ENCODE assay signal across 30 mouse cellular contexts in the genomic region with DNA sequence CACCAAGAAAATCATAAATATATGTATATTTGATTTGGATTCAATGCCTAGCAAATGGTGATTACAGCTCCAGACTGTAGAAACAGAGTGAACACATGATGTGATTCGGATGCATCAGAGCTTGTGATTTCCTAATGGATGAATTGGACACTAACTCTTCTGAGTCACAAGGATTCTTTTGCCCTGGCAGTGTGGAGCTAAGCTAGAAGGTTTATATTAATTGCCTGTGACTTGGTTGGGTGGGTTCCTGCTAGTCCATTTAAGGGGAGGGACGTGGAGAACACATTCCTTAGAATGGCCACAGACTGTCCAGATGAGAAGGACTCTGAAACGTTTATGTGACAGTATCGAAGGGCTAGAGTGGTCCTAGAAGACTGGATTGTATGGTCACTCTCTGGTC.
A peak's percentile ranks its signal among the peaks of the same experiment; 100 is the strongest.
DNase-seq lines count a peak whose midpoint lies in the region; ATAC-seq and TF ChIP-seq lines count a peak whose summit lies in the region.
"Had no signal": no experiment of that assay in that cellular context is flagged by ENCODE, and none has a peak within 500 bp of the region (broad histone marks: within the 10 kb centered on the region; RNA-seq: fewer than 3 reads in every experiment).

No protein-coding gene starts in this region.

- no peak overlapping the region for H3K4me2 ChIP-seq in lung, postnatal 0 days (replicated peaks; ENCODE audit: low read depth, low read length)
- H3K4me2 ChIP-seq in intestine, embryonic 16.5 days (ENCODE audit: low read depth, low read length), result no peak overlapping the region
- H3K4me2 ChIP-seq: embryonic facial prominence, embryonic 13.5 days; heart, embryonic 13.5 days; hindbrain, embryonic 14.5 days had no signal

- no peaks in the 10 kb centered on the region for H3K9me3 ChIP-seq in lung, postnatal 0 days (ENCODE audit: low read length)
- no peaks in the 10 kb centered on the region for H3K9me3 ChIP-seq in intestine, embryonic 16.5 days (ENCODE audit: control insufficient read depth, low read length)
- H3K9me3 ChIP-seq: embryonic facial prominence, embryonic 10.5 days; embryonic facial prominence, embryonic 13.5 days; heart, embryonic 10.5 days; heart, embryonic 13.5 days had no signal

- WGBS in lung, postnatal 0 days, result 36% methylated on average over 4 of the region's 4 CpGs
- WGBS in intestine, embryonic 16.5 days, result 69% methylated on average over 4 of the region's 4 CpGs

- no peak for TF ChIP-seq EP300 in lung, postnatal 0 days (IDR thresholded peaks at IDR 0.05)

- H3K36me3 ChIP-seq in lung, postnatal 0 days (ENCODE audit: insufficient read depth, low read length), result no peaks in the 10 kb centered on the region
- H3K36me3 ChIP-seq in intestine, embryonic 16.5 days (ENCODE audit: control insufficient read depth, insufficient read depth, low read length), result no peaks in the 10 kb centered on the region
- H3K36me3 ChIP-seq: embryonic facial prominence, embryonic 10.5 days; embryonic facial prominence, embryonic 13.5 days; heart, embryonic 10.5 days; heart, embryonic 13.5 days had no signal

- peak overlapping the region; percentile 22 for H3K27ac ChIP-seq in lung, postnatal 0 days (ENCODE audit: low read length)
- H3K27ac ChIP-seq in intestine, embryonic 16.5 days (ENCODE audit: low read length), result no peak overlapping the region
- H3K27ac ChIP-seq: embryonic facial prominence, embryonic 10.5 days; embryonic facial prominence, embryonic 13.5 days; gastrocnemius, adult 2 months; heart, embryonic 10.5 days; heart, embryonic 13.5 days; hindbrain, embryonic 14.5 days; hindbrain, postnatal 0 days had no signal

- TF ChIP-seq CTCF in lung, postnatal 0 days (IDR thresholded peaks at IDR 0.05), result no peak

- H3K4me3 ChIP-seq in lung, postnatal 0 days (ENCODE audit: low read depth, low read length), result no peak overlapping the region
- no peak overlapping the region for H3K4me3 ChIP-seq in intestine, embryonic 16.5 days (ENCODE audit: low read length)
- H3K4me3 ChIP-seq: embryonic facial prominence, embryonic 10.5 days; embryonic facial prominence, embryonic 13.5 days; gastrocnemius, adult 2 months; heart, embryonic 10.5 days; heart, embryonic 13.5 days had no signal

- DNase-seq in adrenal gland, adult 2 months, result peak; percentile 19
- no peak for DNase-seq in adrenal gland, postnatal 10 days
- DNase-seq in lung, postnatal 0 days (ENCODE audit: low spot score), result no peak
- DNase-seq in lung, postnatal 14 days, result no peak
- DNase-seq in Muller cell, postnatal 12 days (ENCODE audit: inconsistent ontology term), result peak; percentile 81
- peak; percentile 37 for DNase-seq in adipocyte (ENCODE audit: low spot score)
- DNase-seq in kidney, postnatal 25 days, result no peak
- DNase-seq: adrenal gland, postnatal 14 days; cerebellum, adult 11 months; cerebellum, adult 2 months; cerebellum, adult 9-11 months; cerebellum, postnatal 25 days; embryo, embryonic 11 days; forebrain, postnatal 0 days; gastrocnemius, adult 2 months; gastrocnemius, postnatal 14 days; heart, adult 18-20 months; heart, postnatal 14 days; heart, postnatal 4 days had no signal

- H3K27me3 ChIP-seq in lung, postnatal 0 days (replicated peaks; ENCODE audit: insufficient read depth, low read length), result no peaks in the 10 kb centered on the region
- no peaks in the 10 kb centered on the region for H3K27me3 ChIP-seq in intestine, embryonic 16.5 days (replicated peaks; ENCODE audit: control insufficient read depth, insufficient read depth, low read length)
- H3K27me3 ChIP-seq: embryonic facial prominence, embryonic 13.5 days; heart, embryonic 13.5 days had no signal

- ATAC-seq in lung, postnatal 0 days, result no peak
- ATAC-seq in intestine, embryonic 16.5 days, result no peak
- ATAC-seq: CD4-positive, CD25-positive, alpha-beta regulatory T cell, adult 4 months; forebrain, embryonic 14.5 days; forebrain, postnatal 0 days; hindbrain, postnatal 0 days; inflammation-experienced regulatory T-cells, adult 6 months; intestine, postnatal 0 days had no signal

- no peaks in the 10 kb centered on the region; the same call in 1 of the 2 replicates for H3K4me1 ChIP-seq in lung, postnatal 0 days (ENCODE audit: insufficient read depth, low read depth, low read length)
- H3K4me1 ChIP-seq in intestine, embryonic 16.5 days (ENCODE audit: control insufficient read depth, insufficient read depth, low read length), result 0 out of 2 replicates have a peak, but pooled peaks cover 2% of the 10 kb centered on the region
- H3K4me1 ChIP-seq: embryonic facial prominence, embryonic 13.5 days had no signal

- no peak overlapping the region for H3K9ac ChIP-seq in lung, postnatal 0 days (replicated peaks; ENCODE audit: low read depth)
- H3K9ac ChIP-seq in intestine, embryonic 16.5 days (ENCODE audit: low read depth, low read length), result no peak overlapping the region
- H3K9ac ChIP-seq: embryonic facial prominence, embryonic 13.5 days; forebrain, postnatal 0 days; heart, embryonic 13.5 days; hindbrain, embryonic 14.5 days had no signal

Comparison
In these comparisons a context has a peak if more than half of its experiments do, and no peak if none do; other contexts are left out.
1. DNase-seq: peak in adrenal gland, adult 2 months (single experiment), Muller cell, postnatal 12 days (single experiment) and adipocyte (single experiment); none in adrenal gland, postnatal 10 days (single experiment), lung, postnatal 0 days (single experiment), lung, postnatal 14 days (single experiment) and kidney, postnatal 25 days (0 of 2).